Mouse (Mus musculus) intestine, embryonic 16.5 days (tissue): ENCODE measurements at regions not wholly inside any gene's neighbourhood (a gene's known extent, or its start where the extent isn't known, plus 50 kb on each side); places are given as distances from the start of the nearest gene placed in this dataset.

Experiments
- ATAC-seq: fragments of 200-750 bp; cut with Nextera tagmentation; 2 replicates; pipeline ENCODE4 v1.8.0; 2017; ENCODE audit warnings: moderate TSS enrichment, moderate library complexity
- H3K27ac ChIP-seq: fragments of 300-500 bp; sonication (generic); 2 replicates; pipeline ENCODE4 v1.5.1; 2014; ENCODE audit warnings: mild to moderate bottlenecking, low read length
- H3K27me3 ChIP-seq: fragments of 300-500 bp; sonication (generic); replicated peaks from 2 replicates; pipeline ENCODE4 v1.6.1; 2014; ENCODE audit warnings: low read length, control low read depth, mixed read lengths; ENCODE audit not compliant: control insufficient read depth, insufficient read depth
- H3K36me3 ChIP-seq: fragments of 300-500 bp; sonication (generic); 2 replicates; pipeline ENCODE4 v1.6.1; 2014; ENCODE audit warnings: low read length, control low read depth; ENCODE audit not compliant: control insufficient read depth, insufficient read depth
- H3K4me1 ChIP-seq: fragments of 300-500 bp; sonication (generic); 2 replicates; pipeline ENCODE4 v1.6.1; 2014; ENCODE audit warnings: low read length, control low read depth, mixed read lengths; ENCODE audit not compliant: control insufficient read depth, insufficient read depth
- H3K4me2 ChIP-seq: fragments of 300-500 bp; sonication (generic); 2 replicates; pipeline ENCODE4 v1.6.1; 2014; ENCODE audit warnings: low read depth, low read length, control low read depth
- H3K4me3 ChIP-seq: fragments of 300-500 bp; sonication (generic); 2 replicates; pipeline ENCODE4 v1.5.1; 2014; ENCODE audit warnings: mild to moderate bottlenecking, low read length
- H3K9ac ChIP-seq: fragments of 300-500 bp; sonication (generic); 2 replicates; pipeline ENCODE4 v1.6.1; 2014; ENCODE audit warnings: low read depth, low read length
- H3K9me3 ChIP-seq: fragments of 300-500 bp; sonication (generic); 2 replicates; pipeline ENCODE4 v1.6.1; 2016; ENCODE audit warnings: low read length, control low read depth; ENCODE audit not compliant: control insufficient read depth
- WGBS: fragments of 180-500 bp; shearing (Covaris S2); extraction: QIAGEN DNeasy Blood & Tissue Kit; methylation state at CpG from one replicate; pipeline ENCODE4 v1.1.7; 2014; 5-methylcytosine and 5-hydroxymethylcytosine counted together

DNA sequence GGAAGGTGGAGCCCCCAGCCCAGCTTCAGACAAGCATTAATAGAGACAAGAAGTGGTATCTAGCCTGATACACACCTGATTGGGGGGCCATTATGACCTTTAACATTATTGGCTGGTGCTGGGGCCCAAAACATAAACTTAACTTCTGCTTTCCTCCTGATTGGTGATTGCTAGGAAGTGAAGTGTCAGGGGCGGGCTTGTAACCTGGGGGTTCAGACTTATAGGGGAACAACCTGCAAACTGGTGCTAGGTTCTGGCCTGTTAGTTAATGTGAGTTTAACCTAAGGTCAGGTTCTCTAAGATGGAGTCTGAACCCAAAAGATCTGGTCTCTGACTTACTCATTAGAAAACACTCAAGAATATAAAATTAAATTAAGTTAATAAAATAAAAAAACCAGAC lies 207.5 kb downstream of the Parm1 start:
- 0 out of 2 replicates have a peak, but pooled peaks cover 4% of the 10 kb centered on the region for H3K4me1 ChIP-seq
- no peak overlapping the region for H3K4me3 ChIP-seq
- no peaks in the 10 kb centered on the region for H3K36me3 ChIP-seq
- 92% methylated on average over 1 of the region's 1 CpGs for WGBS
- ATAC-seq = no peak
- no peaks in the 10 kb centered on the region for H3K27me3 ChIP-seq
- no peak overlapping the region for H3K27ac ChIP-seq
- no peak overlapping the region for H3K4me2 ChIP-seq
- H3K9ac ChIP-seq = no peak overlapping the region
- H3K9me3 ChIP-seq = no peaks in the 10 kb centered on the region

- WGBS = 36% methylated on average over 1 of the region's 1 CpGs
- Histone ChIP-seq H3K9ac (no peak overlapping the region), H3K4me1 (0 out of 2 replicates have a peak, but pooled peaks cover 4% of the 10 kb centered on the region), H3K9me3 (no peaks in the 10 kb centered on the region), H3K36me3 (no peaks in the 10 kb centered on the region), H3K27ac (no peak overlapping the region), H3K4me2 (no peak overlapping the region), H3K4me3 (no peak overlapping the region), H3K27me3 (no peaks in the 10 kb centered on the region)
- ATAC-seq = no peak
These were observed 206.0 kb downstream of the Parm1 start for GRCm38 (mm10) chr5:91723416-91723815.

DNA sequence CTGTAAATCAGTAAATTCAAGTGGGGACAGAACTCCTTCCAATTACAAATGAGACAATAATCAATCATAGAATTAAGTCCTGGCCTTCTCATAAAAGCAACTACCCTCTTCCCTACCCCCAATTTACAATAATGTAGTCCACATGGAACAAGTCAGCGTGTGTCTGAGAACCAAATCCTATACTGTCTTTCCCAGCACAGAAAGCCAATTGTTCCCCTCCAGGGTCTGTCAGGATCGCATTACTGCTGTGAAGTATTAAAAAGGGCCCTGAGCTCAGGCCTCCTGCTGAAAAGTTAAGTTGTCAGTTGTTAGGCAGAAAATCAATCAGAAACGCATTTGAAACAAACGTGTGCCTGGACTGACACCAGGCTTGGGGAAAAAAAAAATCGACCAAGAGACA lies 205.6 kb downstream of the Parm1 start:
- Histone ChIP-seq H3K36me3 (no peaks in the 10 kb centered on the region), H3K9me3 (no peaks in the 10 kb centered on the region), H3K4me2 (no peak overlapping the region), H3K4me1 (0 out of 2 replicates have a peak, but pooled peaks cover 4% of the 10 kb centered on the region), H3K4me3 (no peak overlapping the region), H3K27me3 (no peaks in the 10 kb centered on the region), H3K9ac (no peak overlapping the region), H3K27ac (no peak overlapping the region)
- 46% methylated on average over 5 of the region's 5 CpGs for WGBS
- no peak for ATAC-seq

DNA sequence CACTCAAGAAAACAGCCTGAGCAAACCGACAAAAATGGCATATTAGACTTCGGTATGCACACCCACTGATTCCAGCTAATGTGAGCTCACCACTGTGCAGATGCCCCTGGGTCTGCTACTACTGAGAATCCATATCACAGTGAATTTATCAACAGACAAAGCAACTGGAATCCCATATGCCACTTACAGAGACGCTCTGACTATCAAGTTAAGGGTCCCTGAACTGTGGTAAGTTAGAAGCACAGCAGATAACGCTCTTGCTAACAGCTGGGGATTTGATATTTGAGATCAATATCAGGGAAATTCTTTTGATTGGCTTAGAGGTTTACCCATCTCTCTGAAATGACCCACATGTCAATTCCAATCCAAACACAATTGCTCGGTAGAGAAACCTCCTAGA lies 205.0 kb downstream of the Parm1 start:
- Histone ChIP-seq H3K27ac (no peak overlapping the region), H3K4me3 (no peak overlapping the region), H3K4me1 (0 out of 2 replicates have a peak, but pooled peaks cover 4% of the 10 kb centered on the region), H3K27me3 (no peaks in the 10 kb centered on the region), H3K36me3 (no peaks in the 10 kb centered on the region), H3K9me3 (no peaks in the 10 kb centered on the region), H3K9ac (no peak overlapping the region), H3K4me2 (no peak overlapping the region)
- ATAC-seq = no peak
- 68% methylated on average over 5 of the region's 5 CpGs for WGBS

DNA sequence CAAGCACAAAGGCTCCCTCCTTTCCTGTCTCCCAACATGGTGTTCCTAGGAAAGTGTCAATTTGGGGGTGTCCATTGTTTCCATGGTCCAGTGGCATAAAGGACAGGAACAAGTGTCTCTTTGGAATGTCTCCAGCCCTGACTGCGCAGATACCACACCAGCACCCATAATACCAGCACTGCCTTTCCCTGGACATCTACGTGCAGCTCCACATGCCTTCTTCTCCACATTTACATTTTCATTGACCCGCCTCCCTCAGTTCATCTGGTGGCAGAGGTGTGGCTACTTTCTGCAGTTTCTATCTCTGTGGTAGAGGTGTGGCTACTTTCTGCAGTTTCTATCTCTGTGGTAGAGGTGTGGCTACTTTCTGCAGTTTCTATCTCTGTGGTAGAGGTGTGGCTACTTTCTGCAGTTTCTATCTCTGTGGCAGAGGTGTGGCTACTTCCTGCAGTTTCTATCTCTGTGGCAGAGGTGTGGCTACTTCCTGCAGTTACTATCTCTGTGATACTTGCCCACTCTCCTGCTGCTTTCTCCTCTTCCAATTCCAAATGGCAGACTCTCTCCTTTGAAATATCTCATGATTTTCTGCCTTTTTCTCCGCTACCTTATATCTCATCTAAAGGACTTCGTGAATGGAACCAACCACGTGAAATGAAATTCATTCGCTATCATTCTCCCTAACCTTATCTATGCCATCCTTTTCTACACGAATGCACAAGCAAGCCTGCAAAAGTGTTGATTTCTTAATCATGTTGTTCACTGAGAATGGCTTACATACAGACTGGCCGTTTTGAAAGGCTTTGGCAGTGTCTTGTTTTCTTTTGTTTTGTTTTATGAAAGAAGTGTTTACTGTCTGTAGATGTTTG lies 204.0 kb downstream of the Parm1 start:
- Histone ChIP-seq H3K9ac (no peak overlapping the region), H3K36me3 (no peaks in the 10 kb centered on the region), H3K4me3 (no peak overlapping the region), H3K4me2 (no peak overlapping the region), H3K4me1 (0 out of 2 replicates have a peak, but pooled peaks cover 4% of the 10 kb centered on the region), H3K27ac (no peak overlapping the region), H3K27me3 (no peaks in the 10 kb centered on the region), H3K9me3 (no peaks in the 10 kb centered on the region)
- no peak for ATAC-seq
- WGBS = 87% methylated on average over 9 of the region's 9 CpGs

DNA sequence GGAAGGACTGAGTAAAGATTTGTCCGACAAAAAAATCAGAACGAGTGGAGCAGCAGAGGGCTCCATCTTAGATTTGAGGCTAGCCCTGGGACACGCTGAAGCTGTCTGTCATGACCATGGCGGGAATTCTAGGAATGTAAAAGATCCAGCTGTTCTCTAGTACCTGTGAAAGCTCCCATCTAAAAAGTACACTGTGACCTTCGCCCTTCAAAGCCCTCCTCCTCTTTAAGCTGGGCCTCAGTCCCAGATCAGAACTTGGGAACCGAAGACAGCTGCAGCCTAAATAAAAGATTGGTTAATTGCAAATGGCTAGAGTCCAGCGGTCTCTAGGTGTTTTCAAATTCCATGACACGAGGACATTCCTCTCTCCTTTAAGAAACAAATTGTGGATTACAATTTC lies 195.6 kb downstream of the Parm1 start:
- H3K36me3 ChIP-seq = no peaks in the 10 kb centered on the region
- H3K9ac ChIP-seq = no peak overlapping the region
- ATAC-seq = no peak
- no peaks in the 10 kb centered on the region for H3K9me3 ChIP-seq
- H3K4me2 ChIP-seq = no peak overlapping the region
- H3K27me3 ChIP-seq = no peaks in the 10 kb centered on the region
- no peak overlapping the region for H3K27ac ChIP-seq
- H3K4me3 ChIP-seq = no peak overlapping the region
- WGBS = 46% methylated on average over 8 of the region's 8 CpGs
- no peaks in the 10 kb centered on the region for H3K4me1 ChIP-seq

GRCm38 (mm10) chr5:91709494-91710286 lies 192.3 kb downstream of the Parm1 start:
- no peak for ATAC-seq
- 76% methylated on average over 1 of the region's 1 CpGs for WGBS
- H3K27ac ChIP-seq = no peak overlapping the region

GRCm38 (mm10) chr5:91708149-91708548 lies 190.7 kb downstream of the Parm1 start:
- ATAC-seq = no peak
- WGBS = 82% methylated on average over 6 of the region's 6 CpGs

More at GRCm38 (mm10) chr5:91709494-91710286, 192.3 kb downstream of the Parm1 start:
- Histone ChIP-seq H3K9me3 (no peaks in the 10 kb centered on the region), H3K4me1 (no peaks in the 10 kb centered on the region), H3K4me2 (no peak overlapping the region), H3K27me3 (no peaks in the 10 kb centered on the region), H3K36me3 (no peaks in the 10 kb centered on the region), H3K9ac (no peak overlapping the region), H3K4me3 (no peak overlapping the region)

GRCm38 (mm10) chr5:91697075-91697474 lies 179.7 kb downstream of the Parm1 start:
- Histone ChIP-seq H3K4me2 (no peak overlapping the region), H3K27ac (no peak overlapping the region), H3K27me3 (no peaks in the 10 kb centered on the region), H3K9me3 (no peaks in the 10 kb centered on the region), H3K4me1 (no peaks in the 10 kb centered on the region), H3K9ac (no peak overlapping the region), H3K36me3 (no peaks in the 10 kb centered on the region), H3K4me3 (no peak overlapping the region)
- ATAC-seq = no peak
- 80% methylated on average over 6 of the region's 6 CpGs for WGBS

More at GRCm38 (mm10) chr5:91708149-91708548, 190.7 kb downstream of the Parm1 start:
- Histone ChIP-seq H3K9ac (no peak overlapping the region), H3K36me3 (no peaks in the 10 kb centered on the region), H3K9me3 (no peaks in the 10 kb centered on the region), H3K4me3 (no peak overlapping the region), H3K27me3 (no peaks in the 10 kb centered on the region), H3K4me1 (no peaks in the 10 kb centered on the region), H3K27ac (no peak overlapping the region), H3K4me2 (no peak overlapping the region)
